Mouse (Mus musculus) splenic B cell, adult 2 months (primary cell): ENCODE data around the gene Gemin2.
"Not testable (repeated sequence)": the region's sequence is repeated elsewhere in the genome, so short reads cannot be mapped to it uniquely, and the experiment has no call there.

ENCODE experiments used
- DNase-seq: peaks from one replicate; pipeline ENCODE4 v3.0.0-alpha.2; 2011; ENCODE audit warnings: low read depth, low spot score
- H3K27me3 ChIP-seq: 2 replicates; pipeline ENCODE4 v1.6.1; 2012; ENCODE audit warnings: mild to moderate bottlenecking, low read length, moderate library complexity, mixed read lengths; ENCODE audit not compliant: control insufficient read depth, poor library complexity, insufficient read depth, severe bottlenecking
- H3K36me3 ChIP-seq: 2 replicates; pipeline ENCODE4 v1.6.1; 2012; ENCODE audit warnings: mild to moderate bottlenecking, low read length, moderate library complexity, mixed read lengths; ENCODE audit not compliant: control insufficient read depth, poor library complexity, insufficient read depth, severe bottlenecking

Gene Gemin2

GRCm38 (mm10) chr12:59039971-59040844 is 27.0 kb downstream of the Gemin2 start:
- Histone ChIP-seq H3K27me3 (no peaks in the 10 kb centered on the region), H3K36me3 (peaks cover 13% of the 10 kb centered on the region; the same call in 1 of the 2 replicates)
- DNase-seq: peak; percentile 65

DNA sequence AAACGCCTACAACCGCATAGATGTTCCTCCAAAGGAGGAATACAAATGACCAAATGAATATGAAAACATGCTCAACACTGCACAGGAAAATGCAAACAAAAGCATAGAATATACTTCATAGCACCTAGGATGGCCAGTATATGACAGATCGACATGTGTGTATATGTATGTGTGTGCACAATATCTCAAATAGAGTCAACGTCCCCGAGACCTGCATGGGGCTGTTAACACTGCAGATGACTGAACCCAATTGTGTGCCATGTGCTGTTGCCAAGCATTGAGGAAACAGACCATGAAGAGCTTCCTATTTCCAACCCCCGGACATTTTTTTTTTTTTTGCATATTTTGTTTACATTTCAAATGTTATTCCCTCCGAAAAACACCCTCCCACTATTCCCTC is 27.7 kb downstream of the Gemin2 start:
- no peaks in the 10 kb centered on the region for H3K27me3 ChIP-seq
- DNase-seq: peak; percentile 75
- H3K36me3 ChIP-seq: peaks cover 16% of the 10 kb centered on the region; the same call in 1 of the 2 replicates

DNA sequence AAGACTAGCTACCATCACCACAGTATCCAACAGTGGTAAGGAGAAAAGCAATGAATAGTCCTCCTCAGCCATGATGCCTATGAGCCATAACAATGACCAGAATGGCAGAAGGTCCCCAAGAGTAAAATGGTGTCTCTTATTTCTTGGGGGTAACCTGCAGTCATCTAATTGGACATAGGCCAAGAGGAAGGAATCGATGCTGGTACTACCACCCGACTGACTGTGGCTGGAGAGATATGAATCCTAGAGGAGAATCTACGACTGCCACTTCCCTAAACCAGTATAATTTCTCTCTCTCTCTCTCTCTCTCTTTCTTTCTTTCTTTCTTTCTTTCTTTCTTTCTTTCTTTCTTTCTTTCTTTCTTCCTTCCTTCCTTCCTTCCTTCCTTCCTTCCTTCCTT is 39.3 kb downstream of the Gemin2 start:
- no peaks in the 10 kb centered on the region for H3K27me3 ChIP-seq
- peaks cover 13% of the 10 kb centered on the region for H3K36me3 ChIP-seq
- no peak for DNase-seq

DNA sequence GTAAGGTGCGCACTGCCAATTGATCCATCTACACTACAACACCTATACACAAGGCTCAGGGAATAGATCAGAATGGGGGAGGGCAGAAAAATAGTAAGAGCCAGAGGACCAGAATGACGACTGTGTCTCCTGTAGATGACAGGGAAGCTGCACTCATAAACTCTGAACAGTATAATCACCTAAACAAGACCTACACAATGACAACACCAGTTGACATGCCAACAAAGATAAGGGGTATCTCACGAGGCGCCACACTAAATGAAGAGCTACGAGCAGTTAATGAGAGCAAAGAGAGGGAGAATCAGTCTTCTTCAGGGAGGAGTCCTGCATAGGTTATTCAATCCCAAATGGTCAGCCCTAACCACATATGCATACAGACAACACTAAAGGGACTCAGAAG is 40.0 kb downstream of the Gemin2 start:
- DNase-seq: no peak
- Histone ChIP-seq H3K27me3 (no peaks in the 10 kb centered on the region), H3K36me3 (peaks cover 13% of the 10 kb centered on the region)

GRCm38 (mm10) chr12:59053976-59054375 is 40.8 kb downstream of the Gemin2 start:
- Histone ChIP-seq H3K27me3 (no peaks in the 10 kb centered on the region), H3K36me3 (peaks cover 10% of the 10 kb centered on the region)
- no peak for DNase-seq

DNA sequence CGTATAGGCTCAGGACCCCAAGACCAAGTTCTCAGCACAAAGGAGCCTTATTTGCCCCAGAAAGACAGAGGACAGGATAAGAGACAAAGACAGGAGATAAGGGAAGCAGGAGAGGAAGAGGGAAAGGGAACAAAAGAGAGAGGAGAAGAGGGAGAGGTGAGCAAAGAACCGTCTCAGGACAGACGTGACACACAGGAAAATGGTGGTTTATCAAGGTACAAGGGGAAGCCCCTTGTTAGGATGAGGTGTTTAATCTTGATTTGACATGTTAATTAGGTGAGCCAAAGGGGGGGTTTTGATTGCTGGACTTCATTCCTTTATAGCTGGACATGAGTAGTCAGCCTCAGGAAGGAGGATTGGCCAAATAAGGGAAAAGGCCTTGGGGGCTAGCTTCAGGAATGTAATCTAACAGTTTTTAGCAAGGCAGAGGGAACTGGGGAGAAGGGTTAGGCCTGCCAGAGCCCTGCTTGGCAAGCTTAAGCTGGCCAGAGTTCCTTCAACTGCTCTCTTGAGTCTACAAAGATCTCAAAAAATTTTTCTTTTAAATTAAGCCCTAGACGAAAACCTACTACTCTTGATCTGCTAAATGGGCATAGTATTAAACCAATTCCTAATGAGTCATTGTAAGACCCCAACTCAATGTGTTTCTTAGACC is 42.1 kb downstream of the Gemin2 start:
- Histone ChIP-seq H3K36me3 (peaks cover 7% of the 10 kb centered on the region), H3K27me3 (no peaks in the 10 kb centered on the region)
- no peak for DNase-seq

DNA sequence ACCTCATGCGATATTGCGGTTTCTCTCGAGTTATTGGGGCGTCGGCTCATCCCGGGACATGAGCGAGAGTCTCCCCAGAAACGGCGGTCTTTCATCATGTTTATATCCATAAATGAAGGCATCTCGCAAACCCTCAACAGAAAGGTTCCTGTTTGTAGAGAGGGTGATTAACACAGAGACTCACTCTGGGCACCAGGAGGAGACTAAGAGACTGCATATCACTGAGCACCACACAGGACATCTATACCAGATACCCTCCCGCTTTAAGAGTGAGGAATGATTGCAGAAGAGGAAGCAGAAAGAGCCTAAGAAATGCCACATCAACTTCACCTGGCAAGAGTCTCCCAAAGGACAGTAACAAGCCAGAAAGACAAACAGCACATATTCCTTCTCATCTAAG is 43.0 kb downstream of the Gemin2 start:
- DNase-seq: no peak
- Histone ChIP-seq H3K36me3 (peaks cover 7% of the 10 kb centered on the region), H3K27me3 (no peaks in the 10 kb centered on the region)

DNA sequence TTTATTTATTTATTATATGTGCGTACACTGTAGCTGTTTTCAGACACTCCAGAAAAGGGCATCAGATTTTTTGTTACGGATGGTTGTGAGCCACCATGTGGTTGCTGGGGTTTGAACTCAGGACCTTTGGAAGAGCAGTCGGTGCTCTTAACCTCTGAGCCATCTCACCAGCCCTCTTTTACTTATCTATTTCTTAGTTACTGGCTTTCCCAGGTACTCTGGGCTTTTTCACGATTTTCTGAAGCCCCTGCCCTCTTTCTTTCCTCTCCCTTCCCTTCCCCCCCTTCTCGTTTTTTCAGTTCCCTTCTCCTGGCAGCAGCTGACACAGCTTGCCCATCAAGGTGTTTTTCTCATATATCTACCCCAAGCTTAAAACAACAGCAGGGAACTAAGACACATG is 45.0 kb downstream of the Gemin2 start:
- not testable (repeated sequence) for H3K27me3 ChIP-seq, DNase-seq, H3K36me3 ChIP-seq

GRCm38 (mm10) chr12:59060322-59060721 is 47.1 kb downstream of the Gemin2 start:
- H3K36me3 ChIP-seq: peaks cover 5% of the 10 kb centered on the region
- no peaks in the 10 kb centered on the region for H3K27me3 ChIP-seq
- DNase-seq: no peak

- Histone ChIP-seq H3K27me3 (no peaks in the 10 kb centered on the region), H3K36me3 (peaks cover 4% of the 10 kb centered on the region)
- DNase-seq: peak; percentile 76
These were observed 47.9 kb downstream of the Gemin2 start, which contains the start of gene Trappc6b for GRCm38 (mm10) chr12:59060993-59061595. TSS of gene Trappc6b (minus strand) at chr12:59061472.

DNA sequence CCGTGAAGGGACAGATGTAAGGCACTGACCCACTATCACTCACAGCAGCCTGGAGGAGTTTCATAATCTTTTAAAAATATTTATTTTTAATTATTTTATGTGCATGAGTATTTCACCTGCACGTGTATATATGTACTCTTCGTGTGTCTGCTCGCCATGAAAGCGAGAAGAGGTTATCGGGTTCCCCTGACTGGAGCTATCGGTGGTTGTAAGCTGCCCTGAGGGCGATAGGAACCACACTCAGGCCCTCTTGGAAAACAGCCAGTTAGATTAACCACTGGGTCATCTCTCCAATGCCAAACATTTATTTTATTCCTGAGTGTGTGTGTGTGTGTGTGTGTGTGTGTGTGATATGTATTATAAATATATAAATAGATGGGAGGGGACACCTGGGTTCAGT is 51.6 kb downstream of the Gemin2 start:
- Histone ChIP-seq H3K27me3 (no peaks in the 10 kb centered on the region), H3K36me3 (no peaks in the 10 kb centered on the region)
- DNase-seq: no peak

- peaks cover 6% of the 10 kb centered on the region; the same call in 1 of the 2 replicates for H3K36me3 ChIP-seq
- DNase-seq: no peak
- no peaks in the 10 kb centered on the region for H3K27me3 ChIP-seq
These were observed 52.6 kb downstream of the Gemin2 start for GRCm38 (mm10) chr12:59065776-59066175.

GRCm38 (mm10) chr12:59066448-59067077 is 53.4 kb downstream of the Gemin2 start, which contains the start of gene Pnn:
TSS of gene Pnn (plus strand) at chr12:59066884.
- peak; percentile 97 for DNase-seq
- no peaks in the 10 kb centered on the region for H3K27me3 ChIP-seq
- peaks cover 8% of the 10 kb centered on the region; the same call in 1 of the 2 replicates for H3K36me3 ChIP-seq

GRCm38 (mm10) chr12:59067095-59067494 is 53.9 kb downstream of the Gemin2 start:
- peaks cover 12% of the 10 kb centered on the region; the same call in 1 of the 2 replicates for H3K36me3 ChIP-seq
- no peak for DNase-seq
- no peaks in the 10 kb centered on the region for H3K27me3 ChIP-seq
